Mouse (Mus musculus): Measurements from ENCODE around the gene Zbtb8os. TPM values are rescaled to one million over a fixed set of nuclear protein-coding genes. Genes with fewer than 3 reads are reported as not detected.
A peak's percentile ranks its signal among the peaks of the same experiment; 100 is the strongest.

Gene Zbtb8os
- total RNA-seq, 2 experiments from 2014 or later = 18.9 to 24.7 TPM

GRCm38 (mm10) chr4:129371391-129371790, 35.9 kb downstream of the Zbtb8os start:
- intact Hi-C loops (cut with DNase I) = no loop called here
- DNase-seq (ENCODE audit: extremely low spot score in 1 of 2, low spot score in 2 of 2) = no peak

GRCm38 (mm10) chr4:129373202-129373976, 37.9 kb downstream of the Zbtb8os start:
- no peak for DNase-seq (ENCODE audit: extremely low spot score in 1 of 2, low spot score in 2 of 2)
- intact Hi-C loops (cut with DNase I) = no loop called here

GRCm38 (mm10) chr4:129374219-129374755, 38.8 kb downstream of the Zbtb8os start:
- DNase-seq (ENCODE audit: extremely low spot score in 1 of 2, low spot score in 2 of 2) = no peak
- intact Hi-C loops (cut with DNase I) = no loop called here

- intact Hi-C loops (cut with DNase I) = no loop called here
These were observed 39.5 kb downstream of the Zbtb8os start for GRCm38 (mm10) chr4:129375000-129375399.

GRCm38 (mm10) chr4:129375821-129376220, 40.3 kb downstream of the Zbtb8os start:
- intact Hi-C loops (cut with DNase I) = no loop called here
- DNase-seq (ENCODE audit: extremely low spot score in 1 of 2, low spot score in 2 of 2) = no peak

More at GRCm38 (mm10) chr4:129375000-129375399, 39.5 kb downstream of the Zbtb8os start:
- no peak for DNase-seq (ENCODE audit: extremely low spot score in 1 of 2, low spot score in 2 of 2)

GRCm38 (mm10) chr4:129376961-129377545, 41.6 kb downstream of the Zbtb8os start:
- DNase-seq (ENCODE audit: extremely low spot score in 1 of 2, low spot score in 2 of 2) = peak; percentile 21 to 56
- intact Hi-C loops (cut with DNase I) = no loop called here

- DNase-seq (ENCODE audit: extremely low spot score in 1 of 2, low spot score in 2 of 2) = peak; percentile 34 to 61
- intact Hi-C loops (cut with DNase I) = no loop called here
These were observed 42.3 kb downstream of the Zbtb8os start, which contains the start of gene Zbtb8a for GRCm38 (mm10) chr4:129377601-129378390. TSS of gene Zbtb8a (minus strand) at chr4:129378116.

- intact Hi-C loops (cut with DNase I) = no loop called here
- no peak for DNase-seq (ENCODE audit: extremely low spot score in 1 of 2, low spot score in 2 of 2)
These were observed 44.3 kb downstream of the Zbtb8os start for GRCm38 (mm10) chr4:129379805-129380204.

- no peak for DNase-seq (ENCODE audit: extremely low spot score in 1 of 2, low spot score in 2 of 2)
- intact Hi-C loops (cut with DNase I) = no loop called here
These were observed 45.7 kb downstream of the Zbtb8os start for GRCm38 (mm10) chr4:129381148-129381547.

- intact Hi-C loops (cut with DNase I) = no loop called here
- DNase-seq (ENCODE audit: extremely low spot score in 1 of 2, low spot score in 2 of 2) = no peak
These were observed 46.5 kb downstream of the Zbtb8os start for GRCm38 (mm10) chr4:129382029-129382428.

- no peak for DNase-seq (ENCODE audit: extremely low spot score in 1 of 2, low spot score in 2 of 2)
- intact Hi-C loops (cut with DNase I) = no loop called here
These were observed 47.0 kb downstream of the Zbtb8os start for GRCm38 (mm10) chr4:129382488-129382887.

- intact Hi-C loops (cut with DNase I) = no loop called here
- no peak for DNase-seq (ENCODE audit: extremely low spot score in 1 of 2, low spot score in 2 of 2)
These were observed 48.1 kb downstream of the Zbtb8os start for GRCm38 (mm10) chr4:129383586-129383985.

GRCm38 (mm10) chr4:129384440-129384839, 48.9 kb downstream of the Zbtb8os start:
- peak in 1 of 2 experiments; percentile 52 for DNase-seq (ENCODE audit: extremely low spot score in 1 of 2, low spot score in 2 of 2)
- intact Hi-C loops (cut with DNase I) = no loop called here

- intact Hi-C loops (cut with DNase I) = no loop called here
- no peak for DNase-seq (ENCODE audit: extremely low spot score in 1 of 2, low spot score in 2 of 2)
These were observed 50.2 kb downstream of the Zbtb8os start for GRCm38 (mm10) chr4:129385685-129386084.

- no peak for DNase-seq (ENCODE audit: extremely low spot score in 1 of 2, low spot score in 2 of 2)
- intact Hi-C loops (cut with DNase I) = no loop called here
These were observed 50.9 kb downstream of the Zbtb8os start for GRCm38 (mm10) chr4:129386269-129386946.

GRCm38 (mm10) chr4:129386989-129387388, 51.5 kb downstream of the Zbtb8os start:
- DNase-seq (ENCODE audit: extremely low spot score in 1 of 2, low spot score in 2 of 2) = no peak
- intact Hi-C loops (cut with DNase I) = no loop called here

- intact Hi-C loops (cut with DNase I) = no loop called here
- DNase-seq (ENCODE audit: extremely low spot score in 1 of 2, low spot score in 2 of 2) = no peak
These were observed 52.9 kb downstream of the Zbtb8os start for GRCm38 (mm10) chr4:129388404-129388803.

GRCm38 (mm10) chr4:129390216-129390743, 54.8 kb downstream of the Zbtb8os start:
- intact Hi-C loops (cut with DNase I) = no loop called here
- no peak for DNase-seq (ENCODE audit: extremely low spot score in 1 of 2, low spot score in 2 of 2)
